In the genomic region with DNA sequence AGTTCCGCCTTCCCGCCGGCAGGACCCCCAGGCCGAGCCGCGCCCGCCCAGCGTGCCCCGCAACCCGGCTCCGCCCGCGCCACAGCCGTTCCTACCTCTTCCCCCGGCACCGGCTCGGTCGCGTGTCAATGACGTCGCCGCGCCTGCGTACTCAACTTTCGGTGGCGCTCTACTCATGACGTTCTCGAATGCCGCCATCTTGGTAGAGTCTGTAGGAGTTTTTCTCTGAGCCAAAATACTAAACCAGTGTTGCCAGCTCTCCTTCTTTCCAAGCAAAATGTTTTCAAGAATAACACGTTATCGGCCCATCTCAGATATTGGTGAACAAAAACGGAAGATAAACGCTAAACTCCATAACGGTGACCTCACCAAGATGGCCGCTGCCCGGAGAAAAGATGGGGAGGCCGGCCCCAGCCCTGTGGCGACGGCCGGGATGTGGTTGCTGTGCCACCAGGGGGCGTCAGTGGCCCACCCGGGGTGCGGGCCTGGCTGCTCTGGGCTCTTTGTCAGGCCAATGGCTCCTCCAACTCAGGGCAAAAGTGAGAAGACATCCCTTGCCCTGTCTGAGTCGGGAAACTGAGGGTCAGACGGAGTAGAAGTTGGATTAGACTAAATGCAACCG, we compare ENCODE assay signal across 8 mouse cellular contexts. TPM values are rescaled to one million over a fixed set of nuclear protein-coding genes. Genes with fewer than 3 reads are reported as not detected.
A peak's percentile ranks its signal among the peaks of the same experiment; 100 is the strongest.
DNase-seq lines count a peak whose midpoint lies in the region; ATAC-seq and TF ChIP-seq lines count a peak whose summit lies in the region.

A gene (minus strand): TSS at position 572 of the 622 bp plus-strand sequence.

- H3K4me1 ChIP-seq in bone marrow, adult 2 months (ENCODE audit: control insufficient read depth, insufficient read depth, low read length) = no peaks in the 10 kb centered on the region; the same call in 1 of the 2 replicates
- peaks cover 19% of the 10 kb centered on the region for H3K4me1 ChIP-seq in embryonic facial prominence, embryonic 15.5 days
- H3K4me1 ChIP-seq in kidney, embryonic 14.5 days (ENCODE audit: control insufficient read depth, insufficient read depth, low read length) = peaks cover 8% of the 10 kb centered on the region
- H3K4me1 ChIP-seq in limb, embryonic 15.5 days = peaks cover 25% of the 10 kb centered on the region

- H3K4me2 ChIP-seq in embryonic facial prominence, embryonic 15.5 days (replicated peaks) = peak within 1 kb of the TSS; percentile 83
- peak within 1 kb of the TSS; percentile 83 for H3K4me2 ChIP-seq in kidney, embryonic 14.5 days (replicated peaks; ENCODE audit: low read depth, low read length)
- H3K4me2 ChIP-seq in limb, embryonic 15.5 days = peak within 1 kb of the TSS; percentile 70

- 2% methylated on average over 46 of the region's 46 CpGs for WGBS in bone marrow, adult 2 months
- WGBS in embryonic facial prominence, embryonic 15.5 days = 1% methylated on average over 46 of the region's 46 CpGs
- WGBS in kidney, embryonic 14.5 days = under 1% methylated on average over 46 of the region's 46 CpGs
- WGBS in limb, embryonic 15.5 days = under 1% methylated on average over 46 of the region's 46 CpGs

- ATAC-seq in embryonic facial prominence, embryonic 15.5 days (ENCODE audit: insufficient number of reproducible peaks, low FRiP score, low TSS enrichment, low read depth) = peak; percentile 89
- peak; percentile 88 for ATAC-seq in kidney, embryonic 14.5 days (ENCODE audit: low FRiP score, low TSS enrichment)
- peak; percentile 89 for ATAC-seq in limb, embryonic 15.5 days (ENCODE audit: insufficient number of reproducible peaks, low FRiP score, low TSS enrichment, low read depth)

- DNase-seq in 3T3-L1 (ENCODE audit: low read depth, low spot score) = peak; percentile 97
- peak; percentile 91 to 97 for DNase-seq in heart, adult 9 months (ENCODE audit: low spot score in 2 of 2)
- DNase-seq in monocyte, adult 2 months (ENCODE audit: low read depth in 1 of 2, low spot score in 2 of 2) = peak; percentile 86 to 94
- peak; percentile 92 to 95 for DNase-seq in spleen, postnatal 36 days (ENCODE audit: low spot score in 2 of 2)

- peak within 1 kb of the TSS; percentile 59 for H3K9ac ChIP-seq in embryonic facial prominence, embryonic 15.5 days
- peak within 1 kb of the TSS; percentile 78 for H3K9ac ChIP-seq in kidney, embryonic 14.5 days (ENCODE audit: low read depth, low read length)
- peak within 1 kb of the TSS; percentile 76 for H3K9ac ChIP-seq in limb, embryonic 15.5 days

- H3K9me3 ChIP-seq in embryonic facial prominence, embryonic 15.5 days (replicated peaks) = no peaks in the 10 kb centered on the region
- no peaks in the 10 kb centered on the region for H3K9me3 ChIP-seq in kidney, embryonic 14.5 days (ENCODE audit: control insufficient read depth, low read length)
- H3K9me3 ChIP-seq in limb, embryonic 15.5 days = no peaks in the 10 kb centered on the region

- TF ChIP-seq CTCF in bone marrow, adult 2 months (IDR thresholded peaks at IDR 0.05; ENCODE audit: control insufficient read depth, insufficient read depth, low read length) = peak; percentile 82

- H3K36me3 ChIP-seq in embryonic facial prominence, embryonic 15.5 days = no peaks in the 10 kb centered on the region
- H3K36me3 ChIP-seq in kidney, embryonic 14.5 days (ENCODE audit: control insufficient read depth, insufficient read depth, low read length) = no peaks in the 10 kb centered on the region
- no peaks in the 10 kb centered on the region for H3K36me3 ChIP-seq in limb, embryonic 15.5 days

- peak within 1 kb of the TSS; percentile 77 for H3K27ac ChIP-seq in bone marrow, adult 2 months (ENCODE audit: control insufficient read depth, insufficient read depth, low read depth, low read length, poor library complexity)
- H3K27ac ChIP-seq in embryonic facial prominence, embryonic 15.5 days (replicated peaks) = peak within 1 kb of the TSS; percentile 93
- H3K27ac ChIP-seq in kidney, embryonic 14.5 days (ENCODE audit: low read depth, low read length) = peak within 1 kb of the TSS; percentile 70
- H3K27ac ChIP-seq in limb, embryonic 15.5 days = peak within 1 kb of the TSS; percentile 91

- H3K27me3 ChIP-seq in embryonic facial prominence, embryonic 15.5 days = no peaks in the 10 kb centered on the region
- no peaks in the 10 kb centered on the region for H3K27me3 ChIP-seq in kidney, embryonic 14.5 days (ENCODE audit: control insufficient read depth, insufficient read depth, low read length)
- no peaks in the 10 kb centered on the region for H3K27me3 ChIP-seq in limb, embryonic 15.5 days

- peak; percentile 46; the same call in 1 of the 2 replicates for TF ChIP-seq POLR2A in bone marrow, adult 2 months (IDR thresholded peaks at IDR 0.05; ENCODE audit: borderline replicate concordance, control insufficient read depth, low read depth, low read length)

- peak within 1 kb of the TSS; percentile 62 for H3K4me3 ChIP-seq in bone marrow, adult 2 months (replicated peaks; ENCODE audit: control insufficient read depth, low read depth, low read length)
- peak within 1 kb of the TSS; percentile 93 for H3K4me3 ChIP-seq in embryonic facial prominence, embryonic 15.5 days (replicated peaks)
- peak within 1 kb of the TSS; percentile 81 for H3K4me3 ChIP-seq in kidney, embryonic 14.5 days (ENCODE audit: low read length)
- H3K4me3 ChIP-seq in limb, embryonic 15.5 days = peak within 1 kb of the TSS; percentile 87

RNA-seq across cellular contexts. Expression of the gene that starts here (rescaled TPM):
- 27.6 and 41.7 TPM in 2 replicates for polyA plus RNA-seq in bone marrow, adult 2 months (2011; ENCODE audit: insufficient read depth, insufficient read length, low replicate concordance, missing spikeins)
- polyA plus RNA-seq in embryonic facial prominence, embryonic 15.5 days (2015; fragmentation: Nextera tagmentation; extraction: Ambion mirVana) = 99.6 and 104 TPM in 2 replicates
- polyA plus RNA-seq in kidney, embryonic 14.5 days (2014; fragmentation: Nextera tagmentation; extraction: Ambion mirVana) = 117 and 142 TPM in 2 replicates
- polyA plus RNA-seq in limb, embryonic 15.5 days (2015; fragmentation: Nextera tagmentation; extraction: Ambion mirVana) = 95.8 and 101 TPM in 2 replicates

Comparison
In these comparisons a context has a peak if more than half of its experiments do, and no peak if none do; other contexts are left out.
1. Peak in every context shown above with its lines: DNase-seq, ATAC-seq, H3K4me3 ChIP-seq and H3K27ac ChIP-seq.